Mouse (Mus musculus) megakaryocyte, embryonic 14.5 days (primary cell): ENCODE data around the gene Cyb5b. TPM values are rescaled to one million over a fixed set of nuclear protein-coding genes. Genes with fewer than 3 reads are reported as not detected.

Experiments
- H3K27me3 ChIP-seq: replicated peaks from 2 replicates; pipeline ENCODE3; 2012; ENCODE audit warnings: inconsistent platforms
- H3K36me3 ChIP-seq: replicated peaks from 2 replicates; pipeline ENCODE3; 2012; ENCODE audit warnings: low read length, inconsistent platforms, mixed read lengths
- H3K4me1 ChIP-seq: 2 replicates; pipeline ENCODE4 v1.6.1; 2012; ENCODE audit warnings: inconsistent platforms
- H3K4me3 ChIP-seq: replicated peaks from 2 replicates; pipeline ENCODE3; 2012; ENCODE audit warnings: moderate library complexity, mild to moderate bottlenecking, inconsistent platforms
- H3K9me3 ChIP-seq: 2 replicates; pipeline ENCODE4 v1.6.1; 2012; ENCODE audit warnings: inconsistent platforms
- FLI1 ChIP-seq: IDR thresholded peaks from 2 replicates; pipeline ENCODE4 v1.6.1; 2012; ENCODE audit warnings: low read length, inconsistent platforms, mixed read lengths
- GATA1 ChIP-seq: IDR thresholded peaks from 3 replicates; pipeline ENCODE4 v1.6.1; 2012; ENCODE audit warnings: mixed read lengths, low read length, inconsistent platforms, borderline replicate concordance
- polyA plus RNA-seq: library from polyadenylated mRNA; stranded (reverse); fragments of >175 nt; gene quantifications from 2 replicates; pipeline ENCODE4 v1.2.3, GENCODE M21; 2012; ENCODE audit warnings: low replicate concordance; ENCODE audit not compliant: insufficient read depth

Cyb5b gene
- polyA plus RNA-seq, 1 experiment, result 13.0 TPM

DNA sequence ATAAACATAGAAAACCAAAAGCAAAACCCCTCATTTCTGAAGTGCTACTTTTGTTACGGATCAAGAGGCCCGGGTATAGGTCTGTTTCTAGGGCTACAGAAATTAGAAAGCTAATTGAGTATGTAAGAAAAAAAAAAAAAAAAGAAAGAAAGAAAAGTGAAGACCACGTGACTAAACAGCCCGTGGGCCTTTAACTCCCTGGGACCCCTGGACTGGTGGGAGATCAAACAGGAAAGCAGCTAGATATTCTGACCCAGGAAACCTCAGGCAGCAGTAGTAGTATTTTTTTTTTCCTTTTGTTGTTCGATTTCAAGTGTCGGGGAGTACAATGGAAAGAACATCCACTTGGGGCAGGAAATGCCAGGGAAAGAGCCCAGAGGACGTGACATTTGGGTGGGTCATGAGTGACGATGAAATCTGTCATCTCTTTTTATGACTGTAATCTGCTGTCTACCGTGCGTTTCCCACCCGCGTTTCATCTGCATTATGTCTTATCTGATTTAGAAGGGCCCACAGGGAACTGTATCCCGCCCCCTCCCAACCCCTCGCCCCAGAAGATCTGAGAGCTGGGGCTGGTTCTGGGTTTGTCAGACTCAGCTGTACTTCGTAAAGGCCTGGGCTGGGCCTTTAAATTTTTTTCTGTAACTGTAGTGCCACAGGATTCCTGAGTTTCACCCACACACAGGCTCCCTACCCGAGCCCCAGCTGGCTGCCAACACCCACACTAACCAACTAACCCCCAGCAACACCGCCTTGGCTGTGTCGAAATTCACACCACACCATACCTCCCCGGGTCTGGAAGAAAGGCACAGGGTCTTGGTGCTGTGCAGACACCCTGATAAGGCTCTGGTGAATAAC lies 36.1 kb upstream of the Cyb5b start:
- H3K4me3 ChIP-seq, result peak overlapping the region; percentile 74
- no peak for TF ChIP-seq GATA1
- TF ChIP-seq FLI1, result no peak
- H3K36me3 ChIP-seq, result no peaks in the 10 kb centered on the region
- H3K9me3 ChIP-seq, result no peaks in the 10 kb centered on the region
- H3K4me1 ChIP-seq, result peaks cover 25% of the 10 kb centered on the region
- H3K27me3 ChIP-seq, result peaks cover 3% of the 10 kb centered on the region

DNA sequence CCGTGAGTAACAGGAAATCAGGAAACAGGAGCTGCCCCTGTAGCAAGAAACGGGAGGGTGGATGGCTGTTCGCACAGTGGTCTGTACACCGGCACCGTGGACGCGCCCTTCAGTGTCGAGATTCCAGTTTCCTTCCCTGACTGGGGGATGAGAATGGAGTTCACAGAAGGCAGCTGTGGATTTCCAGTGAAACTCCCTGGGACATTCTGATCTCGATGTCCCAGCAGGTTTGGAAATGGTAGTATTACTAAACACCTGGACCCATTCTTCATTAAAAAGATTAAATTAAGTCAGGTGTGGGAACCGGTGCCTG lies 35.5 kb upstream of the Cyb5b start:
- H3K9me3 ChIP-seq, result no peaks in the 10 kb centered on the region
- no peaks in the 10 kb centered on the region for H3K36me3 ChIP-seq
- TF ChIP-seq GATA1, result no peak
- no peak for TF ChIP-seq FLI1
- H3K4me1 ChIP-seq, result peaks cover 24% of the 10 kb centered on the region
- peak overlapping the region; percentile 74 for H3K4me3 ChIP-seq
- peaks cover 6% of the 10 kb centered on the region for H3K27me3 ChIP-seq

DNA sequence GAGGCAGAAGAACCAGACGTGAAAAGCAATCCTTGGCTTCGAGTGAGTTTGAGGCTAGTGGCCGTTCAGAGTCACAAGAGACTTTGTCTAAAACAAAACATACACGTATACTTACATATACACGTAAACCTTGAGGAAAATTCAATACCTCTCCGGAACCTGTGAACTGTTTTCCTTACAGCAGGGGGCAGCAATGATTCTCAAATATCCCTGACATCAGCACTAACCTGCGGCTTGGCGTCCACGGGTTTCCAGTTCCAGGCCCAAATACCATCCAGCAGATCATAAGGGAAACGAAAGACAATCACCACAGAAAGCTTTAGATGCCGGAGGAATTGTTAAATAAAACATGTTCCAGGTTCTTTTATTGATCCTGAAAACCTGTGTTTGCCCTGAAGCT lies 34.4 kb upstream of the Cyb5b start:
- H3K36me3 ChIP-seq, result no peaks in the 10 kb centered on the region
- TF ChIP-seq FLI1 (no peak), GATA1 (no peak)
- H3K27me3 ChIP-seq, result peaks cover 6% of the 10 kb centered on the region
- peaks cover 3% of the 10 kb centered on the region; the same call in 1 of the 2 replicates for H3K9me3 ChIP-seq
- H3K4me1 ChIP-seq, result peaks cover 22% of the 10 kb centered on the region
- H3K4me3 ChIP-seq, result peak overlapping the region; percentile 66

DNA sequence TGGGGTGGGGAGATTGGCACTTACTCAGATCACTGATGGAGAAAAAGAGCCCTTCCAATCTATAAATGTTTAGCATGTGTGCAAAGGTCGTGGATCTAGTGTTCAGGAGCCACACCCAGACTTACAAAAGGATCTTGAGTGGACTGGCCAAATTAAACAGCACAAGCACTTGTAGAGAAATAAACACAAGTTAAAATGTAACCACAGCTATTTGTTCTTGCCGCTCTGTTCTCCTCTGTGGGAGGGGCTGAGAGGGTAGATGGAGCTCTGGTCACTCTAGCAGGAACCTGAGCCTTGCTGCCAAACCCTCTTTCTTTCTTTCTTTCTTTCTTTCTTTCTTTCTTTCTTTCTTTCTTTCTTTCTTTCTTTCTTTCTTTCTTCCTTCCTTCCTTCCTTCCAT lies 33.4 kb upstream of the Cyb5b start:
- Histone ChIP-seq H3K4me3 (no peak overlapping the region), H3K27me3 (peaks cover 6% of the 10 kb centered on the region), H3K9me3 (peaks cover 3% of the 10 kb centered on the region; the same call in 1 of the 2 replicates), H3K4me1 (peaks cover 21% of the 10 kb centered on the region), H3K36me3 (no peaks in the 10 kb centered on the region)
- TF ChIP-seq FLI1, result no peak

DNA sequence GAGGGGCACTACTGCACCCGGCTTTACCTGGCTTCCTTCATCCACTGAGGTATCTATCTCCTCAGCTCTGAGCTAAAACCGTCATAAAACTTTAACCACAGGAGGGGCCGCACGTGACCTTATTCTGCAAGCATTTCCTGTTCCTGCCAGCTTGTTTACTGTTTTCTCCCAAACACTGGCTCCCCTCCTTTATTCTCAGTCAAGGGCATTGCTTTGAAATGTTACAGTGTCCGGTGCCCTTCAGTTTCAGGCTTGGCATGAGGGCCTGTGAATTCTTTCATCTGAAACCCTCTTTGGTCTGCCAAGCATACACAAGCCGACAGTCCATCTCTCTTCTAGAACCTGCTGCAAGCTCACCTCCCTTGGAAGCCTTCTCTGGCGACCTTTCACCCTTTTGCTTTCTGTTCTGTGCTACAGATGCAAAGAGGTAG lies 31.6 kb upstream of the Cyb5b start:
- Histone ChIP-seq H3K27me3 (peaks cover 6% of the 10 kb centered on the region), H3K36me3 (no peaks in the 10 kb centered on the region), H3K4me1 (peaks cover 21% of the 10 kb centered on the region), H3K9me3 (peaks cover 3% of the 10 kb centered on the region; the same call in 1 of the 2 replicates), H3K4me3 (no peak overlapping the region)
- TF ChIP-seq GATA1 (no peak), FLI1 (no peak)

DNA sequence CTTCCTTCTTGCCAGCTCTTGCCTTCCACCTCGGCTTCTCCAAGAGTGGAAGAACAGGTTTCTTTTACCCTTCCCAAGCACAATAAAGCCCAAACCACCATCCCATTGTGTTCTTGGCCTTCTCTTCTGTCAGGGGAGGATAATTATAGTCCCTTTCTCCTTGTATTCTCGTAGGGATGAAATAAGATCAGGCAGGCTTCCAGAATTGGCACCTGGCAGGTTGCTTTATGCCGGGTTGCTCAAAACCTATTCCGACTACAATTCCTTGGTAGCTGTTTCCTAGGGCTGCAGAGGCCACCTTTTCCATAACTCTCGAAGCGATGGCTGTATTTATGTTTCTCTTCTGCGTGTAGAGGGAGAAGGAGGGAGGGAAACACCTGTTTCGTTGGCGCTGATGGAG lies 31.0 kb upstream of the Cyb5b start:
- no peak for TF ChIP-seq GATA1
- TF ChIP-seq FLI1, result no peak
- peaks cover 8% of the 10 kb centered on the region for H3K27me3 ChIP-seq
- H3K9me3 ChIP-seq, result peaks cover 3% of the 10 kb centered on the region; the same call in 1 of the 2 replicates
- no peaks in the 10 kb centered on the region for H3K36me3 ChIP-seq
- H3K4me1 ChIP-seq, result peaks cover 19% of the 10 kb centered on the region
- H3K4me3 ChIP-seq, result no peak overlapping the region

DNA sequence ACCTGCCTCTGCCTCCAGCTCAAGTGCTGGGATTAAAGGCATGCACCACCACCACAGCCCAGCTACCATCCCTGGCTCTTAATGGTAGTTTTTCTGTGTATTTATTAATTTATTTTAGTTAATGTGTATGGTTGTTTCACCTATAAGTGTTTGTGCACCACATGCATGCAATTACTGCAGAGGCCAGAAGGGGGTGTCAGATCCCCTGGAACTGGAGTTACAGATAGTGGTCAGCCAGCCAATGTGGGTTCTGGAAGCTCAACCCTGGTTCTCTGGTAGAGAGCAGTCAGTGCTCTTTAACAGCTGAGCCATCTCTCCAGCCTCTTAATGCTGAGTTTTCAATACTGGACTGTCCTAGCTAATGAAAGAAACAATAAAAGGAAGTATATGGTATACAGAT lies 29.6 kb upstream of the Cyb5b start:
- peaks cover 9% of the 10 kb centered on the region for H3K4me1 ChIP-seq
- TF ChIP-seq FLI1 (no peak), GATA1 (no peak)
- H3K9me3 ChIP-seq, result peaks cover 3% of the 10 kb centered on the region; the same call in 1 of the 2 replicates
- H3K36me3 ChIP-seq, result no peaks in the 10 kb centered on the region
- H3K27me3 ChIP-seq, result peaks cover 10% of the 10 kb centered on the region
- H3K4me3 ChIP-seq, result no peak overlapping the region

DNA sequence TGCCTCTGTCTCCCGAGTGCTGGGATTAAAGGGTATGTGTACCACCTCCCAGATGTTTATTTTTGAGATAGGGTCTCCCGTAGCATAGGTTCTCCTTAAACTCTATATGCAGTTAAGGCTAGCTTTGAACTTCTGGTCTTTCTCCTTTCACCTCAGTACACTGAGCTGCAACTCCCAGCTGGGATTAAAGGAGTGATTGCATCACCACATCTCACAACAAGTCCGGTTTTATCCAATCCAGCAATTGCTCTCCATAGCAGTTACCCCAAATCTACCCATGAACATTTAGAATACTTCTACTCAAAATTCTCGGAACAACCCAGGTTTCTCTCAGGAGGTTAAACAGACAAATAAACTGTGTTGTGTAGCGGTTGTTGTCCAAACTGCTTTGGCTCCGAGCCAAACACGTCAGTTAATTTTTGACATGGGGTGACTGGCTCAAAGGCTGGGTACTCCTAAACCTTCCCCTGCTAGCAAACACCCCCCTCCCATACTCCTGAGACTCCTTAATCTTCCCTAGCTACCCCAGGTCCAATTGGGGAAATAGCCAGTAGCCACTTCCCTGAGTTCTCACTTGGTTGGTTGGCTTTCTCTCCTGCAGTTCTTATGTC lies 28.7 kb upstream of the Cyb5b start:
- H3K27me3 ChIP-seq, result peaks cover 10% of the 10 kb centered on the region
- peaks cover 3% of the 10 kb centered on the region; the same call in 1 of the 2 replicates for H3K9me3 ChIP-seq
- no peak for TF ChIP-seq GATA1
- TF ChIP-seq FLI1, result no peak
- H3K36me3 ChIP-seq, result no peaks in the 10 kb centered on the region
- no peak overlapping the region for H3K4me3 ChIP-seq
- peaks cover 6% of the 10 kb centered on the region for H3K4me1 ChIP-seq

DNA sequence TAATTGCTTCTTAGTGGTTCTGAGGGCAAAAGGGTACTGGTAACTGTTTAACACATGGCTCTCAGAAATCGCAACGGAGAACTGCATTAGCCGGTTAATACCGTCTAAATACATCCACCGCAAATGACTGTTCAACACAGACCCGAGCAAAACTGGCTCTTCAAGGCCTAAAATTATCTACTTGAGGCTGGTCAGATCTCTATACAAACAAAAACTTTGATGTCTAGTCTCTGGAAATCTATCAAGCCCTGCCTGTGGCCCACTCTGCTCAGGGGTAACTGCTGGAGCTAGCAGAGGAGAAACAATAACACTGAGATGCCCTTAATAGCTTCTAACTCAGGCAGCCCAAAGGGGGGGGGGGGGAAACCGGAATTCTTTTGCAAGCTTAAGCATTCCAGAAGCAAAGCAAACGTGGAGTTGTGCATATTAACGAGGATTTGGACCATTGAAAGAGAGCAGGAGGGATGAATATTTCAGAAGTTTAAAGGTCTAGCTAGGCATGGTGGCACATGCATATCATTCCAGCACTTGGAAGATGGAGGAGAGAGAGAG lies 27.3 kb upstream of the Cyb5b start:
- Histone ChIP-seq H3K36me3 (no peaks in the 10 kb centered on the region), H3K4me1 (peaks cover 12% of the 10 kb centered on the region), H3K9me3 (peaks cover 7% of the 10 kb centered on the region), H3K4me3 (no peak overlapping the region), H3K27me3 (peaks cover 10% of the 10 kb centered on the region)
- no peak for TF ChIP-seq GATA1
- no peak for TF ChIP-seq FLI1

DNA sequence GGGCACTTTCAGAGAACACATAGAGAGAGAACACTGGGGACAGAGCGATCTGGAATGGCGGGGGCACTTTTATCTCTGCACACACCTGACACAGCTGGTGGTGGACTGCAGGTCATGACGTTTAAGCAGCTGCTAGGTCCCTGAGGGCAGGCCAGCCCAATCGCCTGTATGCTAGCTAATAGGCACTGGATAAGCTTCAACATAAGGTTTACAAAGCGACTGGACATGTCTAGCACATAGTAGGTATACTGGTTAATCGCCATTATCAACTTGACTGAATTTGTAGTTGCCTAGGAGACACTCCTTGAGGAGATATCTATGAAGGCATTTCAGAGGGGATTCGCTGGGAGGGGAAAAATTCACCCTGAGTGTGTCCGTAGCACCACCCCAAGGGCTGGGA lies 26.1 kb upstream of the Cyb5b start:
- Histone ChIP-seq H3K4me3 (no peak overlapping the region), H3K27me3 (peaks cover 8% of the 10 kb centered on the region), H3K9me3 (peaks cover 7% of the 10 kb centered on the region), H3K36me3 (no peaks in the 10 kb centered on the region), H3K4me1 (peaks cover 6% of the 10 kb centered on the region)
- TF ChIP-seq GATA1, result no peak
- TF ChIP-seq FLI1, result no peak
